7 mouse cellular contexts compared by ENCODE assay signal in genomic region chr10:4611386-4612155, GRCm38 (mm10). TPM values are rescaled to one million over a fixed set of nuclear protein-coding genes. Genes with fewer than 3 reads are reported as not detected.
DNase-seq lines count a peak whose midpoint lies in the region; ATAC-seq and TF ChIP-seq lines count a peak whose summit lies in the region.

Esr1 (plus strand) TSS chr10:4611593.

- peak within 1 kb of the TSS; percentile 69 for H3K4me3 ChIP-seq in testis, adult 2 months (ENCODE audit: control insufficient read depth, low read depth, low read length)
- no peak within 1 kb of the TSS for H3K4me3 ChIP-seq in embryonic facial prominence, embryonic 12.5 days
- H3K4me3 ChIP-seq in liver, embryonic 16.5 days (ENCODE audit: low read depth, low read length) = peak within 1 kb of the TSS; percentile 47
- H3K4me3 ChIP-seq in forebrain, embryonic 12.5 days (replicated peaks) = no peak within 1 kb of the TSS

- DNase-seq in testis, postnatal 10 days (ENCODE audit: low spot score) = no peak
- no peak for DNase-seq in layer of hippocampus, postnatal 25 days (ENCODE audit: extremely low spot score in 1 of 2, low spot score in 1 of 2)

- TF ChIP-seq POLR2A in testis, adult 2 months (IDR thresholded peaks at IDR 0.05; ENCODE audit: control insufficient read depth, low read depth, low read length) = no peak

- H3K27me3 ChIP-seq in testis, adult 2 months (ENCODE audit: control insufficient read depth, insufficient read depth, low read length) = no peaks in the 10 kb centered on the region
- H3K27me3 ChIP-seq in embryonic facial prominence, embryonic 12.5 days = no peaks in the 10 kb centered on the region
- H3K27me3 ChIP-seq in liver, embryonic 16.5 days (ENCODE audit: control insufficient read depth, insufficient read depth, low read depth, low read length) = no peaks in the 10 kb centered on the region
- H3K27me3 ChIP-seq in forebrain, embryonic 12.5 days = no peaks in the 10 kb centered on the region

- WGBS in embryonic facial prominence, embryonic 12.5 days = 39% methylated on average over 13 of the region's 13 CpGs
- WGBS in liver, embryonic 16.5 days (ENCODE audit: insufficient replicate concordance) = 19% methylated on average over 13 of the region's 13 CpGs
- 50% methylated on average over 13 of the region's 13 CpGs for WGBS in forebrain, embryonic 12.5 days

- peaks cover 3% of the 10 kb centered on the region for H3K4me1 ChIP-seq in testis, adult 2 months (ENCODE audit: control insufficient read depth, insufficient read depth, low read length)
- H3K4me1 ChIP-seq in embryonic facial prominence, embryonic 12.5 days = no peaks in the 10 kb centered on the region
- no peaks in the 10 kb centered on the region; the same call in 1 of the 2 replicates for H3K4me1 ChIP-seq in liver, embryonic 16.5 days (ENCODE audit: control insufficient read depth, low read depth, low read length)
- no peaks in the 10 kb centered on the region; the same call in 1 of the 2 replicates for H3K4me1 ChIP-seq in forebrain, embryonic 12.5 days

- H3K36me3 ChIP-seq in testis, adult 2 months (ENCODE audit: control insufficient read depth, insufficient read depth, low read length) = no peaks in the 10 kb centered on the region
- no peaks in the 10 kb centered on the region for H3K36me3 ChIP-seq in embryonic facial prominence, embryonic 12.5 days
- no peaks in the 10 kb centered on the region for H3K36me3 ChIP-seq in liver, embryonic 16.5 days (ENCODE audit: control insufficient read depth, insufficient read depth)
- no peaks in the 10 kb centered on the region for H3K36me3 ChIP-seq in forebrain, embryonic 12.5 days (replicated peaks)

- peak within 1 kb of the TSS; percentile 21; the same call in 1 of the 2 replicates for H3K4me2 ChIP-seq in embryonic facial prominence, embryonic 12.5 days (replicated peaks)
- H3K4me2 ChIP-seq in liver, embryonic 16.5 days (ENCODE audit: low read depth, low read length) = peak within 1 kb of the TSS; percentile 36
- no peak within 1 kb of the TSS for H3K4me2 ChIP-seq in forebrain, embryonic 12.5 days

- TF ChIP-seq CTCF in testis, adult 2 months (IDR thresholded peaks at IDR 0.05; ENCODE audit: control insufficient read depth, insufficient read depth, insufficient replicate concordance, low read depth, low read length) = no peak

- no peaks in the 10 kb centered on the region for H3K9me3 ChIP-seq in embryonic facial prominence, embryonic 12.5 days
- H3K9me3 ChIP-seq in liver, embryonic 16.5 days (replicated peaks; ENCODE audit: control insufficient read depth, low read length) = no peaks in the 10 kb centered on the region
- H3K9me3 ChIP-seq in forebrain, embryonic 12.5 days = peaks cover 5% of the 10 kb centered on the region; the same call in 1 of the 2 replicates

- peak within 1 kb of the TSS; percentile 73 for H3K27ac ChIP-seq in testis, adult 2 months (ENCODE audit: control insufficient read depth, insufficient read depth, low read depth, low read length)
- H3K27ac ChIP-seq in embryonic facial prominence, embryonic 12.5 days = no peak within 1 kb of the TSS
- H3K27ac ChIP-seq in liver, embryonic 16.5 days (ENCODE audit: low read length) = no peak within 1 kb of the TSS
- no peak within 1 kb of the TSS for H3K27ac ChIP-seq in forebrain, embryonic 12.5 days

- ATAC-seq in embryonic facial prominence, embryonic 12.5 days (ENCODE audit: insufficient number of reproducible peaks, insufficient read depth, low FRiP score, low TSS enrichment) = no peak
- ATAC-seq in inflammation-experienced regulatory T-cells, adult 6 months = peak; percentile 34
- no peak for ATAC-seq in liver, embryonic 16.5 days (ENCODE audit: low read depth)
- ATAC-seq in forebrain, embryonic 12.5 days (ENCODE audit: low FRiP score) = no peak

- no peak within 1 kb of the TSS for H3K9ac ChIP-seq in embryonic facial prominence, embryonic 12.5 days
- peak within 1 kb of the TSS; percentile 1 for H3K9ac ChIP-seq in liver, embryonic 16.5 days (ENCODE audit: low read depth, low read length)
- H3K9ac ChIP-seq in forebrain, embryonic 12.5 days = no peak within 1 kb of the TSS

RNA-seq across cellular contexts. Expression of gene Esr1, which starts in this region (rescaled TPM):
- 3.6 and 3.7 TPM in 2 replicates for polyA plus RNA-seq in testis, adult 2 months (2012; rRNA removed)
- 0.09 and 0.10 TPM in 2 replicates for polyA plus RNA-seq in embryonic facial prominence, embryonic 12.5 days (2016; fragmentation: Nextera tagmentation; extraction: Ambion mirVana)
- polyA plus RNA-seq in inflammation-experienced regulatory T-cells, adult 6 months (2017; shearing (Covaris generic)) = 1 to 10 TPM; 1.3 to 6.4 (median 4.4) TPM
- 0.36 and 0.47 TPM in 2 replicates for polyA plus RNA-seq in liver, embryonic 16.5 days (2015; fragmentation: Nextera tagmentation; extraction: Ambion mirVana)
- 1 to 10 TPM; 2.4 to 2.8 TPM for total RNA-seq in layer of hippocampus, postnatal 25 days (2021)
- polyA plus RNA-seq in forebrain, embryonic 12.5 days (2016; fragmentation: Nextera tagmentation; extraction: Ambion mirVana) = 0.05 TPM in 1 of 2 replicates, not detected in the other

Comparison
In these comparisons a context has a peak if more than half of its experiments do, and no peak if none do; other contexts are left out.
1. H3K4me3 ChIP-seq: peak in testis, adult 2 months (single experiment) and liver, embryonic 16.5 days (single experiment); none in embryonic facial prominence, embryonic 12.5 days (single experiment) and forebrain, embryonic 12.5 days (single experiment).